Mouse (Mus musculus): ENCODE data around the gene Khnyn. TPM values are rescaled to one million over a fixed set of nuclear protein-coding genes. Genes with fewer than 3 reads are reported as not detected.
A peak's percentile ranks its signal among the peaks of the same experiment; 100 is the strongest.

Khnyn gene
- total and polyA plus RNA-seq, 2 experiments, result 15.4 to 29.8 TPM

- no peak overlapping the region for H3K4me3 ChIP-seq (ENCODE audit: insufficient read depth, low read depth, low read length)
- no peaks in the 10 kb centered on the region for H3K36me3 ChIP-seq (ENCODE audit: control insufficient read depth, insufficient read depth, low read length)
- 96% methylated on average over 6 of the region's 6 CpGs for WGBS
- H3K27me3 ChIP-seq (ENCODE audit: control insufficient read depth, insufficient read depth, low read length), result no peaks in the 10 kb centered on the region
- no peak for DNase-seq (ENCODE audit: extremely low read depth, low read depth, low spot score)
- TF ChIP-seq CTCF (IDR thresholded peaks at IDR 0.05; ENCODE audit: low read depth, low read length) (no peak), POLR2A (IDR thresholded peaks at IDR 0.05; ENCODE audit: extremely low read depth, insufficient read depth, low read length) (no peak)
- H3K4me1 ChIP-seq (ENCODE audit: control insufficient read depth, insufficient read depth, low read length), result no peaks in the 10 kb centered on the region; the same call in 1 of the 2 replicates
- H3K79me2 ChIP-seq (ENCODE audit: control insufficient read depth, insufficient read depth, low read length), result no peaks in the 10 kb centered on the region
- H3K27ac ChIP-seq (replicated peaks; ENCODE audit: insufficient read depth, low read depth, low read length), result no peak overlapping the region
- no peak overlapping the region for H3K9ac ChIP-seq (ENCODE audit: low read depth, low read length)
Observed at GRCm38 (mm10) chr14:55869538-55869937, 15.2 kb upstream of the Khnyn start.

- Histone ChIP-seq H3K79me2 (ENCODE audit: control insufficient read depth, insufficient read depth, low read length) (no peaks in the 10 kb centered on the region), H3K27me3 (ENCODE audit: control insufficient read depth, insufficient read depth, low read length) (no peaks in the 10 kb centered on the region), H3K4me3 (ENCODE audit: insufficient read depth, low read depth, low read length) (no peak overlapping the region), H3K4me1 (ENCODE audit: control insufficient read depth, insufficient read depth, low read length) (no peaks in the 10 kb centered on the region; the same call in 1 of the 2 replicates), H3K9ac (ENCODE audit: low read depth, low read length) (no peak overlapping the region), H3K27ac (replicated peaks; ENCODE audit: insufficient read depth, low read depth, low read length) (no peak overlapping the region), H3K36me3 (ENCODE audit: control insufficient read depth, insufficient read depth, low read length) (no peaks in the 10 kb centered on the region)
- no peak for DNase-seq (ENCODE audit: extremely low read depth, low read depth, low spot score)
- TF ChIP-seq CTCF (IDR thresholded peaks at IDR 0.05; ENCODE audit: low read depth, low read length) (no peak), POLR2A (IDR thresholded peaks at IDR 0.05; ENCODE audit: extremely low read depth, insufficient read depth, low read length) (no peak)
- 87% methylated on average over 12 of the region's 12 CpGs for WGBS
Observed at GRCm38 (mm10) chr14:55872039-55872438, 12.7 kb upstream of the Khnyn start.

GRCm38 (mm10) chr14:55872551-55872950 lies 12.2 kb upstream of the Khnyn start:
- no peak for DNase-seq (ENCODE audit: extremely low read depth, low read depth, low spot score)
- no peaks in the 10 kb centered on the region for H3K36me3 ChIP-seq (ENCODE audit: control insufficient read depth, insufficient read depth, low read length)
- 93% methylated on average over 17 of the region's 17 CpGs for WGBS

DNA sequence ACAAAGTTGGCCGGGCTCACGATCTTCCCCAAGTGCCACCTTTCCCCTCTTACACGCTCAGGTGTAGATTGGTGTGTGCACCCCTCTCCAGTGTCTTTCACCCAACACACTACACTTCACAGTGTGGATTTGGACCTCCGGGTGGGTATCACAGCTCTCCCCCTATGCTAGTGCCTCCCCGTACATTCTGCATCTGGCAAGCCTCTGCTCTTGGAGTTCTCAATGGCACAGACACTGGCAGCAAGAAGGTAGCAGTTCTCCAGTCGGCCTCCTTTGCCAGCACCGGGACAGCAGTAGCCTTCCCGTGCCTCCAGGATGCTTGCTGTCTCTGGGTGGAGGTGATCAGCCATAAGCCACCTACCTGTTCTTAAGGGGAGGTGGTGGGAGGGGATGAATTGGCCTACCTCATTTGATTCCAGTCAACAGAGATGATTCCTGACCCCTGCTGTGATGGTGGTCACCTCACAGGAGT lies 11.5 kb upstream of the Khnyn start:
- DNase-seq (ENCODE audit: extremely low read depth, low read depth, low spot score), result no peak
- Histone ChIP-seq H3K36me3 (ENCODE audit: control insufficient read depth, insufficient read depth, low read length) (no peaks in the 10 kb centered on the region), H3K27ac (replicated peaks; ENCODE audit: insufficient read depth, low read depth, low read length) (no peak overlapping the region), H3K27me3 (ENCODE audit: control insufficient read depth, insufficient read depth, low read length) (no peaks in the 10 kb centered on the region), H3K4me3 (ENCODE audit: insufficient read depth, low read depth, low read length) (no peak overlapping the region), H3K9ac (ENCODE audit: low read depth, low read length) (no peak overlapping the region), H3K4me1 (ENCODE audit: control insufficient read depth, insufficient read depth, low read length) (no peaks in the 10 kb centered on the region; the same call in 1 of the 2 replicates), H3K79me2 (ENCODE audit: control insufficient read depth, insufficient read depth, low read length) (no peaks in the 10 kb centered on the region)
- WGBS, result 78% methylated on average over 8 of the region's 8 CpGs
- TF ChIP-seq CTCF (IDR thresholded peaks at IDR 0.05; ENCODE audit: low read depth, low read length) (no peak), POLR2A (IDR thresholded peaks at IDR 0.05; ENCODE audit: extremely low read depth, insufficient read depth, low read length) (no peak)

More at GRCm38 (mm10) chr14:55872551-55872950, 12.2 kb upstream of the Khnyn start:
- Histone ChIP-seq H3K27ac (replicated peaks; ENCODE audit: insufficient read depth, low read depth, low read length) (no peak overlapping the region), H3K4me1 (ENCODE audit: control insufficient read depth, insufficient read depth, low read length) (no peaks in the 10 kb centered on the region; the same call in 1 of the 2 replicates), H3K4me3 (ENCODE audit: insufficient read depth, low read depth, low read length) (no peak overlapping the region), H3K27me3 (ENCODE audit: control insufficient read depth, insufficient read depth, low read length) (no peaks in the 10 kb centered on the region), H3K9ac (ENCODE audit: low read depth, low read length) (no peak overlapping the region), H3K79me2 (ENCODE audit: control insufficient read depth, insufficient read depth, low read length) (no peaks in the 10 kb centered on the region)
- TF ChIP-seq POLR2A (IDR thresholded peaks at IDR 0.05; ENCODE audit: extremely low read depth, insufficient read depth, low read length), result no peak
- no peak for TF ChIP-seq CTCF (IDR thresholded peaks at IDR 0.05; ENCODE audit: low read depth, low read length)

- no peaks in the 10 kb centered on the region for H3K36me3 ChIP-seq (ENCODE audit: control insufficient read depth, insufficient read depth, low read length)
- peak overlapping the region; percentile 8; the same call in 1 of the 2 replicates for H3K4me3 ChIP-seq (ENCODE audit: insufficient read depth, low read depth, low read length)
- H3K27ac ChIP-seq (replicated peaks; ENCODE audit: insufficient read depth, low read depth, low read length), result no peak overlapping the region
- no peaks in the 10 kb centered on the region; the same call in 1 of the 2 replicates for H3K4me1 ChIP-seq (ENCODE audit: control insufficient read depth, insufficient read depth, low read length)
- no peaks in the 10 kb centered on the region for H3K79me2 ChIP-seq (ENCODE audit: control insufficient read depth, insufficient read depth, low read length)
- H3K9ac ChIP-seq (ENCODE audit: low read depth, low read length), result 0 out of 2 replicates have a peak overlapping the region, but pooled peaks have one; percentile 20
- DNase-seq (ENCODE audit: extremely low read depth, low read depth, low spot score), result peak; percentile 67
- no peaks in the 10 kb centered on the region for H3K27me3 ChIP-seq (ENCODE audit: control insufficient read depth, insufficient read depth, low read length)
- no peak for TF ChIP-seq POLR2A (IDR thresholded peaks at IDR 0.05; ENCODE audit: extremely low read depth, insufficient read depth, low read length)
- peak; percentile 99 for TF ChIP-seq CTCF (IDR thresholded peaks at IDR 0.05; ENCODE audit: low read depth, low read length)
- WGBS, result 10% methylated on average over 30 of the region's 30 CpGs
Observed at GRCm38 (mm10) chr14:55873714-55874683, 10.7 kb upstream of the Khnyn start.

All from liver, adult 2 months (tissue).